Mouse (Mus musculus): ENCODE results near the gene Olfr493.

Gene Olfr493

GRCm38 (mm10) chr7:108346879-108347278 lies at the start of gene Olfr493:
TSS of gene Olfr493 (minus strand) at chr7:108346979.
- DNase-seq = no peak

GRCm38 (mm10) chr7:108392867-108393266 lies 46.1 kb upstream of the Olfr493 start, which contains the start of gene Olfr495:
TSS of gene Olfr495 (plus strand) at chr7:108393167.
- no peak for DNase-seq

- no peak for DNase-seq
These were observed 18.3 kb upstream of the Olfr493 start, which contains the start of gene Olfr494 for GRCm38 (mm10) chr7:108365035-108365434. TSS of gene Olfr494 (plus strand) at chr7:108365335.

GRCm38 (mm10) chr7:108323574-108323973 lies 23.2 kb downstream of the Olfr493 start, which contains the start of gene Olfr492:
TSS of gene Olfr492 (minus strand) at chr7:108323674.
- DNase-seq = no peak

GRCm38 (mm10) chr7:108313151-108313550 lies 33.6 kb downstream of the Olfr493 start, which contains the start of gene Olfr491:
TSS of gene Olfr491 (plus strand) at chr7:108313451.
- no peak for DNase-seq

Data from cerebellum, postnatal 25 days (tissue).